Mouse (Mus musculus) embryonic facial prominence, embryonic 10.5 days (tissue): ENCODE data around the gene Lpar1. TPM values are rescaled to one million over a fixed set of nuclear protein-coding genes. Genes with fewer than 3 reads are reported as not detected.

ENCODE experiments used
- DNase-seq: peaks from one replicate; pipeline ENCODE4 v3.0.0-alpha.2; 2017; ENCODE audit warnings: low spot score
- H3K27ac ChIP-seq: fragments of 300-500 bp; sonication (generic); replicated peaks from 2 replicates; pipeline ENCODE4 v1.5.1; 2016; ENCODE audit warnings: mild to moderate bottlenecking
- H3K27me3 ChIP-seq: fragments of 300-500 bp; sonication (generic); replicated peaks from 2 replicates; pipeline ENCODE4 v1.6.1; 2016; ENCODE audit warnings: low read depth, mild to moderate bottlenecking; ENCODE audit not compliant: poor library complexity, severe bottlenecking
- H3K36me3 ChIP-seq: fragments of 300-500 bp; sonication (generic); replicated peaks from 2 replicates; pipeline ENCODE4 v1.6.1; 2016; ENCODE audit warnings: mild to moderate bottlenecking, moderate library complexity
- H3K4me1 ChIP-seq: fragments of 300-500 bp; sonication (generic); 2 replicates; pipeline ENCODE4 v1.6.1; 2016
- H3K4me3 ChIP-seq: fragments of 300-500 bp; sonication (generic); 2 replicates; pipeline ENCODE4 v1.5.1; 2016; ENCODE audit warnings: mild to moderate bottlenecking, moderate library complexity
- H3K9me3 ChIP-seq: fragments of 300-500 bp; sonication (generic); 2 replicates; pipeline ENCODE4 v1.6.1; 2016; ENCODE audit warnings: mild to moderate bottlenecking
- WGBS: fragments of 180-500 bp; shearing (Covaris S2); methylation state at CpG from one replicate; pipeline ENCODE4 v1.1.7; 2016; 5-methylcytosine and 5-hydroxymethylcytosine counted together
- polyA plus RNA-seq: library from polyadenylated mRNA; unstranded; fragments of >200 nt; fragmentation: Nextera tagmentation; extraction: Ambion mirVana; gene quantifications from 2 replicates; pipeline ENCODE4 v1.2.1, GENCODE M21; 2016

Lpar1 gene
- polyA plus RNA-seq, 1 experiment from 2014 or later = 155 TPM

DNA sequence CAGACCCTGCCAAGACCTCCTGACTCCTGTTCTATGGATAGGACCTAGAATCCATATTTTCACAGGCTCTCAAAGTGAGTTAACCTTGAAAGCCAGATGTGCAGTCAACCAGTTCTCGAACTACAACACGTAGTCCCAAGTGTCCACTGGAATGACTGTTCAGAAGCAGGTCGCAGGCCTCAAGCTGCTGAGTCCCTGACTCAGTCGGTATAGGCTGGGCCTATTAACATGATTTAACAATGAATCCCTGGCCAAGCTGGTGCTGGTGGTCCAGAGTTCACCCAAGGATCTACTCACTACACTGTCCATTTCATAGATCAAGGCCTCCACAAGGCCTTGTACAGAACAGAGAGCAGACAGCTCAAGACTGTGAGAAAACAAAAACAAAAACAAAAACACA, 33.8 kb downstream of the Lpar1 start:
- peaks cover 66% of the 10 kb centered on the region for H3K4me1 ChIP-seq
- H3K4me3 ChIP-seq = no peak overlapping the region
- peaks cover 31% of the 10 kb centered on the region for H3K36me3 ChIP-seq

DNA sequence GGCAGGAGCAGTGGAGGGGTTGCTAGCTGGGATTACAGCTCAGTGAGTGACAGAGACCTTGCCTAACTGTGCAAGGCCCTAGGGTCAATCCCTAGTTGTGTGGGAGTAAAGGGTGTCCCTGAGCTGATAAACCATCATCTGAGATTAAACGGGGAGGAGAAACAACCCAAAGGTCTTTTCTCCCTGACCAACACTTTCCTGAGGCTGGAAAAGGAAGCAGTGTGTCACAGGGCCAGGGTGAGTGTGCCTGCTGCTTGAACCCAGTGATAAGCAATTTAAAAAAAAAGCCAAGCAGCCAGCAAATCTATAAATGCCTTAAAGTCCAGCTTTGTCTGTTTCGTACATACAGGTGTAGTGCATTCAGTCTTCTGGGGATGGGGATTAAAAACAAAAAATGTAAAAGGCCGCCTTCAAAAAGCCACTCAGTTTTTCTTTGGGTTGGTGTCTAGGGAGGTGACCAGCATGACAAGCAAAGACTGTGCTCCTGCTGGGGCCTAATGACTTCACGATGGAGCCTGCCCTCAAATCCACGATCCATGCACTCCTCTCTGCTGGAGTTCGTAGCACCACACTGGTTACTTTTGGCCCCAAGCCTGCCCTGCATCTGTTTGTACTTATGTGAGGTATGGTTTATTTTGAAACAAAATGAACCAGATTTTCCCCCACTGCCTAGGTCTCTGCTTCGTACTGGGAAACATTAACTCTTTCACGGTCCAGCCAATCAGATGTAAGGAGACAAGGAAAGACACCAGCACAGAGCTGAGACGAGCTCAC, 35.3 kb downstream of the Lpar1 start:
- no peak overlapping the region for H3K4me3 ChIP-seq
- peak; percentile 68 for DNase-seq
- no peaks in the 10 kb centered on the region for H3K27me3 ChIP-seq
- 30% methylated on average over 9 of the region's 9 CpGs for WGBS
- H3K36me3 ChIP-seq = peaks cover 24% of the 10 kb centered on the region
- peaks cover 62% of the 10 kb centered on the region for H3K4me1 ChIP-seq
- H3K9me3 ChIP-seq = no peaks in the 10 kb centered on the region
- peak overlapping the region; percentile 63 for H3K27ac ChIP-seq

More for the DNA sequence above, 33.8 kb downstream of the Lpar1 start:
- WGBS = 84% methylated on average over 4 of the region's 4 CpGs
- no peaks in the 10 kb centered on the region for H3K9me3 ChIP-seq
- H3K27me3 ChIP-seq = no peaks in the 10 kb centered on the region
- no peak for DNase-seq
- H3K27ac ChIP-seq = no peak overlapping the region

DNA sequence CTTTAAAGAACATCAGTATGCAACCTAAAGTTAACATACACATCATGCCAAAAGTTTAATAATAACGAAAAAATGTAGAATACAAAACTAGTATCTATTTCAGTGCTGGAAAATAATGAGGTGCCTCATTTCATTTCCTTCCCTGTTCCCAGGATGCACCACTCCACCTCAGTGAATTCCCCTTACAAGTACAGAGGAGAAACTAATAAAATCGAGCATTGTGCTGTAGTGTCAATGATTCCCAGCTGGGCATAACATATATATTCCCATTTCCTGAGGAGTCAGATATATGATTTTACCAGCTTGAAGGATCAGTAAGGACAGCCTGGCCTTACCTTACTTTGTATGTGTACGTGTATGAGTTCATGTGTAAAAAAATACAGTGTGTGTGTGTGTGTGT, 36.9 kb downstream of the Lpar1 start:
- WGBS = 76% methylated on average over 3 of the region's 3 CpGs
- no peaks in the 10 kb centered on the region for H3K9me3 ChIP-seq
- peaks cover 55% of the 10 kb centered on the region for H3K4me1 ChIP-seq
- peaks cover 25% of the 10 kb centered on the region for H3K36me3 ChIP-seq
- H3K27ac ChIP-seq = no peak overlapping the region
- no peaks in the 10 kb centered on the region for H3K27me3 ChIP-seq
- no peak overlapping the region for H3K4me3 ChIP-seq
- DNase-seq = no peak

DNA sequence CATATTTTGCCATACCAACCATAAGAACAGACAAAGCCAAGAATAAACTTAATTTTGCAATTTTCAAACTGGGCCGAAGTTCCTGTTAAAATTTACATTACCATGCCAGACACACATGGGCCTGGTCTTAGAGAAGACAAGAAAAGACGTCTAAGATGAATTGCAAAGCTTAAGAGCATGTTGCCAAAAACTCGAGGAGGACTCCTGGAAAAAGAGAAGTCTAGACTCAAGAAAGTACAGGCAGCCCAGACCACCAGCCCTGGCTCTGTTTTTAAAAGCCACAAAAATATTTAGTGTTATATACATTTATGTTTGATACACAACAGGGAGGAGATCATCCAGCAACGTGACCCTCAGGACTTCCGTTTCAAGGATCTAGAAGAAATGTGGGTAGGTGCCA, 37.5 kb downstream of the Lpar1 start:
- 75% methylated on average over 5 of the region's 5 CpGs for WGBS
- Histone ChIP-seq H3K36me3 (peaks cover 25% of the 10 kb centered on the region), H3K9me3 (no peaks in the 10 kb centered on the region), H3K4me3 (no peak overlapping the region), H3K27me3 (no peaks in the 10 kb centered on the region), H3K4me1 (peaks cover 49% of the 10 kb centered on the region), H3K27ac (no peak overlapping the region)
- no peak for DNase-seq

DNA sequence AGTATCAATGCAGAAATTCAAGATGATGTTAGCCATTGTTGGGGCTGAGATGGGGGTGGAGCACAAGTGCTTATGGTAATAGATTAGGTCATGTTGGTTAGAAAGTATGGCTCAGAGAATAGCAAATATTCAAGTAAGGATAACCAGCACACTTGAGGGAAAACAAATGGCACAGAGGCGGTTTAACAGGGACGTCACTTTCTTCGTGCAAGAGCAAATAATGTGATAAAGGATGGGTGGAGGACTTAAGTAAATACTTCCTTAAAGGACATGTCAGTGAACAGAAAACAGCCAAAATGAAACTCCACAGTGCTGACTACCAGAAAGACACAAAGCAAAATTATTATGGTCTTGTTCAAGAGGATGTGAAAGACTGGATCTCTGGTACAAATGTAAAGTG, 42.1 kb downstream of the Lpar1 start:
- no peak for DNase-seq
- Histone ChIP-seq H3K27me3 (no peaks in the 10 kb centered on the region), H3K36me3 (peaks cover 45% of the 10 kb centered on the region), H3K4me3 (no peak overlapping the region), H3K9me3 (no peaks in the 10 kb centered on the region), H3K27ac (no peak overlapping the region), H3K4me1 (peaks cover 30% of the 10 kb centered on the region)
- 83% methylated on average over 3 of the region's 3 CpGs for WGBS

DNA sequence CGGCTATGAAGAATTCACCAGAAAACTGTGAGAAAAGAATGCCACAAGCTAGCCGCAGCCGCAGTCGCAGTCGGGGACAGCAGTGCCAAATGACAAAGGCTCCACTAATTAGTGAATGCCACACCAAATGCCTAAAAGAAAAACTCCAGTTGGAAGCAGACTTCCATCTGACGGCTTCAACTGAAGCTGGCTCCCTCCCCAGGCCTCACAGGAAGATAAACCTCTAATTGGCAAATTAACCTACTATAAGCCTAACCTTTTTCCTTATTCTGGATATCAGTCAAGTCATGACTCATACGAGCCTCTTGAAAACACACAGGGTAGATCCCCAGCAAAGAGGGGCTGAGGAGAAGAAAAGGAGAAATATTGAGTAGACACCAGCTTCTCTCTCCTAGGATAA, 44.9 kb downstream of the Lpar1 start:
- no peaks in the 10 kb centered on the region for H3K27me3 ChIP-seq
- H3K9me3 ChIP-seq = no peaks in the 10 kb centered on the region
- DNase-seq = no peak
- H3K4me1 ChIP-seq = peaks cover 40% of the 10 kb centered on the region
- peaks cover 52% of the 10 kb centered on the region for H3K36me3 ChIP-seq
- no peak overlapping the region for H3K27ac ChIP-seq
- WGBS = 51% methylated on average over 7 of the region's 7 CpGs
- H3K4me3 ChIP-seq = no peak overlapping the region

DNA sequence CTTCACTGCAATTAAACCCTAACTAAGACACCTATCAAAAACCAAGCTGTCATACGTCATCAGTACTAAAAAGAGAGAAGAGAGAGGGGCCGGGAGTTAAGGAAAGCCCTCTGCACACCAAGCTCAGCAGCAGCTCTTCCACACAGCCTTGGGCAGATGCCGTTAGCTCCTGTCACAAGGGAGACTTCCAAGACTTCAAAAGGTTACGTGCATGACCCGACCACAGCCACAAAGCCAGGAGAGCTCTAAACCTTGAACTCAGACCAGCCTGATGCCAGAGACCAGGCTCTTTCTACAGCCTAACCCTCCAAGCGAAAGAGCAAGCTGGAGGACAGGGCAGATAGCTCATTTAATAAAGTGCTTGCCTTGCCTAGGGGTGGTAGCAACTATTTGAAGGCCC, 46.2 kb downstream of the Lpar1 start:
- no peak overlapping the region for H3K27ac ChIP-seq
- no peaks in the 10 kb centered on the region for H3K27me3 ChIP-seq
- H3K9me3 ChIP-seq = no peaks in the 10 kb centered on the region
- H3K4me1 ChIP-seq = peaks cover 40% of the 10 kb centered on the region
- WGBS = 88% methylated on average over 6 of the region's 6 CpGs
- H3K4me3 ChIP-seq = no peak overlapping the region
- no peak for DNase-seq
- H3K36me3 ChIP-seq = peaks cover 60% of the 10 kb centered on the region

DNA sequence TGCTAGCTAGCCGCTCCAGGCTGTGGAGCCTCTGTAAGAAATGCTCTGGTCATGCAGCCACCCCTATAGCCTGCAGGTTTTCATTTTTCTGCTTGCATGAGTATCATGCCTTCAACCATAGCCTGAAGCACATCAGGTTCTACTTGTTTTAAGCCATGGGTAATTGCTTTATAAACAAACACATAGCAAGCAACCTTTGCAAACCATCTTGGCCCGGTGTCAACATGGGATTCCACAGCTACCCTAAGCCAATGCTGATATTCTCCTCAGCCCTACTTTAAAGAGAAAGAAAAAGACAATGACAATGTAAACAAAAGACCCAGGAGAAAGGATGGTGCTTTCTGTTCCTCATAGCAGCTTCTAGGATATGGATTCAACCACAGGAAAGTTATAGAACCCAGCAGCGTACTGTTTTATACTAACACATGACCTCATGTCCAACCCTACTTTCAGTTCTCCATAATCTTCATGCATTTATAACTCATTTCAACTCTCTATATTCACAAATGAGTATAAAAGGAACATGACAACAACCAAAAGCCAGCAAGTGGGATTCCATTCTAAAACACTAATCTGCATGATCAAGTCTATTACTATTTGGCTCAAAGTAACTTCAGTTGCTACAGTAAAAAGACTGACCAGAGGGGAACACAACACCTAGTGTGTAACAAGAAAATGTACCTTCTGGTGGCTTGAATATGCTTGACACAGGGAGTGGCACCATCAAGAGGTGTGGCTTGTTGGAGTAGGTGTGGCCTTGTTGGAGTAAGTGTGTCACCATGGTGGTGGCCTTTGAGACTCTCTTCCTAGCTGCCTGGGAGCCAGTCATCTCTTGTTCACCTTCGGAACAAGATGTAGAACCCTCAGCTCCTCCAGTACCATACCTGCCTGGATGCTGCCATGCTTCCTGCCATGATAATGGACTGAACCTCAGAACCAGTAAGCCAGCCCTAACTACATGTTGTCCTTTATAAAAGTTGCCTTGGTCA, 46.9 kb downstream of the Lpar1 start:
- Histone ChIP-seq H3K4me1 (peaks cover 44% of the 10 kb centered on the region), H3K9me3 (no peaks in the 10 kb centered on the region), H3K36me3 (peaks cover 62% of the 10 kb centered on the region), H3K27ac (no peak overlapping the region), H3K27me3 (no peaks in the 10 kb centered on the region), H3K4me3 (no peak overlapping the region)
- 85% methylated on average over 4 of the region's 4 CpGs for WGBS
- DNase-seq = no peak

DNA sequence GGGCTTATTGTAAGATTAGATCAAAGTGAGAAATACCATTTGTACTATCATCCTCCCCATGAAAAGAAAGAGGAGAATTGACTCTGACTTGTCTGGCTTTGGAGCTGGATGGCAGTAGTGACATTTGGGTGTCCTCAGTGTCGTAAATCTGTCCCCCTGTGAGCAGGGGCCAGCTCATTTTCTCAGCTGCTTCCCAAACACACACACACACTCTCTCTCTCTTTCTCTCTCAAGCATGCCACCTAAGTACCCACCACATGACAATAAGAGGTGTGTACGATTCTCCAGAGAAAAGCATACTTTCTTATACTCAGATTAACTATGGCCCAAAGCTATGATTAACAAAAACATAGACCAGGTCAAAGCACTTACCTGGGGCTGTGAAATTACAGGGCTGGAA, 49.4 kb downstream of the Lpar1 start:
- no peaks in the 10 kb centered on the region for H3K9me3 ChIP-seq
- H3K36me3 ChIP-seq = peaks cover 65% of the 10 kb centered on the region
- H3K27ac ChIP-seq = no peak overlapping the region
- H3K27me3 ChIP-seq = no peaks in the 10 kb centered on the region
- 84% methylated on average over 2 of the region's 2 CpGs for WGBS
- no peak for DNase-seq
- H3K4me1 ChIP-seq = peaks cover 59% of the 10 kb centered on the region
- no peak overlapping the region for H3K4me3 ChIP-seq

DNA sequence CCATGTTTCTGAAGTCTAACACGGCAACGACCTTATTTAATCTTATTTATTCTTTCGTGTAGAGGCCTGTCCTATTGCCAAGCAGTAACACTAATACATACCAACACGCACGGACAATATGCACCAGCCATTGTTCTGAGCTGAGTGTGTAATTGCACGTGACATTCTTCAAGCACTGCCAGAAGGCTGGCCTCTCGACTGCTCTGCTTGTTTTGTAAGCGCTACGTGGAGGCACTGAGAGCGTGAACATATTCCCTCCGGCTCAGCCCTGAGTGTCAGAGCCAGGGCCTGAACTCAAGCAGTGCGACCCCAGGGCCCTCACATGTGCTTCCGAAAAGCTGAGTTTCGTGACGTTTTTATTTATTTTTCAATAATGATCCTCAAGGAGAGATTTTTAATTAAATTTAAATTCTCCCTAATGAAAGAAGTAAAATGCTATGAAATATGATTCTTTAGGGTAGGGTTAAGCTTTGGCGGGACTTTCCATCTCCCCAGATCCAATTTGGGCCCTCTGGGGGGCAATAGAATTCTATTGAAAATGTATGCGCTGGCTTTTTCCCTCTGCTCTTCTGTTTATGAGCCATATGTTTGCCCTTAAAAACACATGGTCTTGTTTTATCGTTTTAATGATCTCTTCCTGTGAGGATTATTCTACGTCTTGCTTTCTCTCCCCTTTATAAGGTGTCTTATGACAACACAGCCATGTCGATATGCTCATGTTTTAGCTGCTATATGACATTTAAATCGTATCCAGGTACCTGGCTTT, 52.5 kb downstream of the Lpar1 start:
- Histone ChIP-seq H3K4me3 (no peak overlapping the region), H3K4me1 (peaks cover 63% of the 10 kb centered on the region), H3K36me3 (peaks cover 62% of the 10 kb centered on the region), H3K27ac (peak overlapping the region; percentile 35; the same call in 1 of the 2 replicates), H3K9me3 (no peaks in the 10 kb centered on the region), H3K27me3 (no peaks in the 10 kb centered on the region)
- 54% methylated on average over 21 of the region's 21 CpGs for WGBS
- peak; percentile 59 for DNase-seq

DNA sequence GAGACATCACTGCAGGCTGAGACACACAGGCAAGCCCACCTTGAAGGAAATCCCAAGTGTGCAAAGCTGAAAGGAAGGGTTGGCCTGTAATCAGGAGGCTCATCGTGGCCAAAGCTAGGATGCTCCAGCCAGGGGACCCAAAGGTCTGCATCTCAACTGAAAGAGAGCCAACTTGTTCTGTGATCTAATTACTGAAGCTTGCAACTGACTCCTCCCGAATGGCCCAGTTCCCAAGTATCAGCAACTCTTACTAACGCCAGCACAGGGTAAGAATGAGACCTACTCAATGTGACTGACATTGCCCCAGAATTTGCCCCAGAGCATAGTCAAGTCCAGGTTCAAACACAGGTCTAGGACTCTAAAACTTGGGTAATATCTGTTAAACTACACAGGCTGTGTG, 53.9 kb downstream of the Lpar1 start:
- no peaks in the 10 kb centered on the region for H3K27me3 ChIP-seq
- no peaks in the 10 kb centered on the region for H3K9me3 ChIP-seq
- H3K36me3 ChIP-seq = peaks cover 63% of the 10 kb centered on the region
- peaks cover 58% of the 10 kb centered on the region for H3K4me1 ChIP-seq
- no peak for DNase-seq
- WGBS = 76% methylated on average over 3 of the region's 3 CpGs
- H3K4me3 ChIP-seq = no peak overlapping the region
- no peak overlapping the region for H3K27ac ChIP-seq

DNA sequence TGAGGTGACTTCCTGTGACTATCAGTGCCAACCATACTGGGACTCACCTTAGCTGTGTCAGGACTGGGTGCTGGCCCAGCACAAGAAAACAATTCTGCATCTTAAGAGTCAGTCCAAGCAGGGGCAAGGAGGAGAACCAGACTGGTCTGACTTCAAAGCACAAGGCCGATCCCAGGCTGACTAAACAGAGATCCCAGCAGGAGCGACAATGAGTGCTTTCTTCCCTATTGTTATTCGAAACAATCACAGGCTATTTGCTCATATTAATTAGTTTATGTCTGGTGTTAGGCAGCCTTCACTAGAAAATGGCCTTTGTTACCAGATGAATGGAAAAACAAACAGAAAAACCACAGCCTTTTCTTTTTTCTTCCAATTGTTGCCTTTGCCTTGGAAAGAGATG, 54.5 kb downstream of the Lpar1 start:
- 61% methylated on average over 3 of the region's 3 CpGs for WGBS

More for the DNA sequence above, 54.5 kb downstream of the Lpar1 start:
- Histone ChIP-seq H3K4me3 (no peak overlapping the region), H3K4me1 (peaks cover 55% of the 10 kb centered on the region), H3K9me3 (no peaks in the 10 kb centered on the region), H3K36me3 (peaks cover 57% of the 10 kb centered on the region), H3K27ac (no peak overlapping the region), H3K27me3 (no peaks in the 10 kb centered on the region)
- no peak for DNase-seq
